ENCODE assay signal across 14 mouse cellular contexts in genomic region chr9:25496196-25496595, GRCm38 (mm10).
"Had no signal": no experiment of that assay in that cellular context is flagged by ENCODE, and none has a peak within 500 bp of the region (broad histone marks: within the 10 kb centered on the region; RNA-seq: fewer than 3 reads in every experiment).

No protein-coding gene starts in this region.

- H3K4me2 ChIP-seq: limb, embryonic 12.5 days; midbrain, embryonic 12.5 days; neural tube, embryonic 13.5 days had no signal

- H3K9me3 ChIP-seq: limb, embryonic 12.5 days; midbrain, embryonic 12.5 days; neural tube, embryonic 13.5 days had no signal

- H3K27me3 ChIP-seq: limb, embryonic 12.5 days; midbrain, embryonic 12.5 days; neural tube, embryonic 13.5 days had no signal

- DNase-seq: kidney, postnatal 36 days; layer of hippocampus, adult 9-11 months; layer of hippocampus, postnatal 36 days; lung, adult 18-20 months; retina, postnatal 1 day; right cerebral cortex, postnatal 4 days; spleen, adult 18-20 months; thymus, adult 18-20 months; thymus, postnatal 14 days had no signal

- H3K4me1 ChIP-seq: midbrain, embryonic 12.5 days had no signal

- H3K4me3 ChIP-seq: limb, embryonic 12.5 days; midbrain, embryonic 12.5 days; neural tube, embryonic 13.5 days had no signal

- H3K36me3 ChIP-seq: limb, embryonic 12.5 days; midbrain, embryonic 12.5 days; neural tube, embryonic 13.5 days had no signal

- ATAC-seq: midbrain, embryonic 16.5 days had no signal

- H3K9ac ChIP-seq: limb, embryonic 12.5 days; liver, embryonic 14.5 days; midbrain, embryonic 12.5 days; neural tube, embryonic 13.5 days had no signal

- H3K27ac ChIP-seq: limb, embryonic 12.5 days; liver, embryonic 14.5 days; midbrain, embryonic 12.5 days; neural tube, embryonic 13.5 days had no signal
